Mouse (Mus musculus): Measurements from ENCODE around the gene Olfr1089. TPM values are rescaled to one million over a fixed set of nuclear protein-coding genes. Genes with fewer than 3 reads are reported as not detected.

The Olfr1089 gene
- not detected in 2 replicates for polyA plus RNA-seq (2015; fragmentation: Nextera tagmentation; extraction: Ambion mirVana)

DNA sequence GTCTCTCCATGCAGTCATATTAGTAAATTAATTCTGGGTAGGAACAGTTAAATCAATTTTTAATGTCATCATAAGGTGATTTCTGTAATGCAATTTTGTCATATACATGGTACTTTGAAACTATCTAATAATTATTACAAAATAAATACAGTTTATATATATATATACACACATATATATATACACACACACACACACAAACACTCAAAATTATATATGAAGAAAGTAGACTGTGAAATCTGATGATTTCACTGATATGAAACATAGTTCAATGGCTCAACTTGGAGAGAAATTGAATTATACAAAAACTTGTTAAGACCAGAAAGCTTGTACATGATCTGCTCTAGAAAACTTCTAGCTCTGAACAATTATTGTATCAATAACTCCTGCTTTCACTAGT lies at the start of gene Olfr1089:
TSS of gene Olfr1089 (minus strand) at position 101 of the 400 bp plus-strand sequence.
- no peak within 1 kb of the TSS for H3K4me3 ChIP-seq (ENCODE audit: low read depth, low read length)
- DNase-seq (ENCODE audit: low spot score) (no peak), ATAC-seq (no peak)
- H3K27me3 ChIP-seq (replicated peaks; ENCODE audit: insufficient read depth, low read length) = no peaks in the 10 kb centered on the region
- no peak within 1 kb of the TSS for H3K27ac ChIP-seq (ENCODE audit: low read length)
- no peaks in the 10 kb centered on the region for H3K9me3 ChIP-seq (ENCODE audit: low read length)
- H3K4me1 ChIP-seq (ENCODE audit: insufficient read depth, low read depth, low read length) = no peaks in the 10 kb centered on the region
- H3K9ac ChIP-seq (replicated peaks; ENCODE audit: low read depth) = no peak within 1 kb of the TSS
- no peak for TF ChIP-seq CTCF (IDR thresholded peaks at IDR 0.05)
- TF ChIP-seq EP300 (IDR thresholded peaks at IDR 0.05) = no peak
- no peaks in the 10 kb centered on the region for H3K36me3 ChIP-seq (ENCODE audit: insufficient read depth, low read length)
- no peak within 1 kb of the TSS for H3K4me2 ChIP-seq (replicated peaks; ENCODE audit: low read depth, low read length)

DNA sequence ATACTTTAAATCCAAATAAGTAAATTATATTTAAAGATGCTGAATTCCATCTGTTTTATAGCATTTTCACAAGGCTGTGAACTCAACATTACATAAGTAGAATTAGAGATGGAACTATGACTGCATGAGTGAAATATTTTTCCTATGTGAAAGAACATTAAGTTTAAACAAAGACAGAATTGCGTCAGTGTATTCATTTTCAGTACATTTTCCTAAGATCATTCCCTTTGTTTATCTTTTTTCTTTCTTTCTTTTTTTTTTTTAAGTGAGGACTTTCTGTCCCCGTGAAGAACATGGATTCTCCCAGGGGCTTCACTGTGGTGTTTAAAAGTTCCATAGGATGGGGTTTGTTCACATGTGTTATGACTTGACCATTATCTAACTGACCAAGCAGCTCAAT lies 48.7 kb upstream of the Olfr1089 start, which contains the start of gene Olfr1093:
TSS of gene Olfr1093 (plus strand) at position 301 of the 400 bp plus-strand sequence.
- H3K4me3 ChIP-seq (ENCODE audit: low read depth, low read length) = no peak within 1 kb of the TSS
- WGBS = 59% methylated on average over 2 of the region's 2 CpGs
- no peak for ATAC-seq

DNA sequence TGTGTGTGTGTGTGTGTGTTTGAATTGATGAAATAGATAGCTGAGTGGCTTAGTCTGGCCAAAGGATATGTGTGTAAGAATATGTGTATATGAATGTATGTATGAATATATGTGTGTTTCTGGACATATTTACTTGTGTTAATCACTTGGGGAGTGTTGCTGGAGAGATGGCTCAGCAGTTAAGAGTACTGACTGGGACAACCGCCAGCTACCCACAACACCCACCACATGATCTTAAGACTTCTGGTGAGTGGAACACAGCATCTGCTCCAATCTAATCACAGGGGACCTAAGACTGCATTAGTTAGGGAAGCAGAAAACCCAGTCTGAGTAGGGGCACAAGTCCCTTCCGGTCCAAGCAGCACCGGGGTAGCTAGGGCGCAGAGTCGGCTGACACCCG lies 27.5 kb upstream of the Olfr1089 start:
- Histone ChIP-seq H3K4me2 (replicated peaks; ENCODE audit: low read depth, low read length) (no peak overlapping the region), H3K4me3 (ENCODE audit: low read depth, low read length) (no peak overlapping the region), H3K27ac (ENCODE audit: low read length) (no peak overlapping the region), H3K9ac (replicated peaks; ENCODE audit: low read depth) (no peak overlapping the region), H3K4me1 (ENCODE audit: insufficient read depth, low read depth, low read length) (no peaks in the 10 kb centered on the region), H3K36me3 (ENCODE audit: insufficient read depth, low read length) (no peaks in the 10 kb centered on the region), H3K9me3 (ENCODE audit: low read length) (no peaks in the 10 kb centered on the region), H3K27me3 (replicated peaks; ENCODE audit: insufficient read depth, low read length) (no peaks in the 10 kb centered on the region)
- DNase-seq (ENCODE audit: low spot score) (no peak), ATAC-seq (no peak)
- WGBS = 91% methylated on average over 6 of the region's 6 CpGs
- TF ChIP-seq CTCF (IDR thresholded peaks at IDR 0.05) (no peak), EP300 (IDR thresholded peaks at IDR 0.05) (no peak)

More for the DNA sequence above, 48.7 kb upstream of the Olfr1089 start, which contains the start of gene Olfr1093:
- Histone ChIP-seq H3K27me3 (replicated peaks; ENCODE audit: insufficient read depth, low read length) (no peaks in the 10 kb centered on the region), H3K9ac (replicated peaks; ENCODE audit: low read depth) (no peak within 1 kb of the TSS), H3K9me3 (ENCODE audit: low read length) (no peaks in the 10 kb centered on the region), H3K4me2 (replicated peaks; ENCODE audit: low read depth, low read length) (no peak within 1 kb of the TSS), H3K36me3 (ENCODE audit: insufficient read depth, low read length) (no peaks in the 10 kb centered on the region), H3K27ac (ENCODE audit: low read length) (no peak within 1 kb of the TSS), H3K4me1 (ENCODE audit: insufficient read depth, low read depth, low read length) (no peaks in the 10 kb centered on the region)
- no peak for DNase-seq (ENCODE audit: low spot score)
- TF ChIP-seq CTCF (IDR thresholded peaks at IDR 0.05) (no peak), EP300 (IDR thresholded peaks at IDR 0.05) (no peak)

DNA sequence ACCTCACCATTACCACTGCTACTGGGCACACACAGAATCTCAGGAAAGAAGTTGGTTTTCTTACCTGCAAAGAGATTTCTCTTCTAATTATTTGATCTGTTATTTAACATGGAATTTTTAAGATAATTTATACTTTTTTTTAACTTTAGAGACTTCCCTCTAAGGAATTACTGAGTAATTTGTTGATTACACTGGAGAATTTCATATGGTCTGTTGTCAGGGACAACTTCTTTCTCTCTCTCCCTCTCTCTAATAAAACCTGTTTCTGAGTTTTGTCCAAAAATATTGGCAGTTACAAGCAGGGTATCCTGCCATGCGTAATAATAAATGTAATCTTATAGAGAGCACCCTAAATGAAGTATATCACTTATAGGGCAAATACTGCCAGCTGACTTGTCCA lies 25.4 kb upstream of the Olfr1089 start, which contains the start of gene Olfr1090:
TSS of gene Olfr1090 (minus strand) at position 101 of the 400 bp plus-strand sequence.
- Histone ChIP-seq H3K9me3 (ENCODE audit: low read length) (no peaks in the 10 kb centered on the region), H3K9ac (replicated peaks; ENCODE audit: low read depth) (no peak within 1 kb of the TSS), H3K27ac (ENCODE audit: low read length) (no peak within 1 kb of the TSS), H3K27me3 (replicated peaks; ENCODE audit: insufficient read depth, low read length) (no peaks in the 10 kb centered on the region), H3K4me2 (replicated peaks; ENCODE audit: low read depth, low read length) (no peak within 1 kb of the TSS), H3K4me1 (ENCODE audit: insufficient read depth, low read depth, low read length) (no peaks in the 10 kb centered on the region), H3K4me3 (ENCODE audit: low read depth, low read length) (no peak within 1 kb of the TSS), H3K36me3 (ENCODE audit: insufficient read depth, low read length) (no peaks in the 10 kb centered on the region)
- DNase-seq (ENCODE audit: low spot score) = no peak
- WGBS = 68% methylated on average over 1 of the region's 1 CpGs
- TF ChIP-seq EP300 (IDR thresholded peaks at IDR 0.05) (no peak), CTCF (IDR thresholded peaks at IDR 0.05) (no peak)
- ATAC-seq = no peak

DNA sequence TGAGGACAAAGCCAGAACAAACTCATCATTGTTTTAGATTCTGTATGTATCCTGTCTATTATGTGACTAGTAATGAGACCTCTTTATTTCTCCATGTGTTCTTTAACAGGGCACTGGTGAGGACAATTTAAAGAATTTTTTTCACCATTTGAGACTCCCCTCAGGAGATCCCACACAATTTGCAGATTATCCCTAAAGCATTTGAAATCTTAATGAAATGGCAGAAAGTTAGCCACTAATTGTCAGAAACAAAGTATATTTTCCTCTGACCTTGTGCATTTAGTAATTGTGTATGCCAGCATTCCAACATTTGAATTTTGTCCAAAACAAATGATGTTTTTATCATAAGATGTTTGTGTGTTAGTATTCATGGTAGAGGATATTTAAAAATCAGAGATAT lies 35.2 kb downstream of the Olfr1089 start, which contains the start of gene Olfr1087:
TSS of gene Olfr1087 (minus strand) at position 101 of the 400 bp plus-strand sequence.
- Histone ChIP-seq H3K4me2 (replicated peaks; ENCODE audit: low read depth, low read length) (no peak within 1 kb of the TSS), H3K4me3 (ENCODE audit: low read depth, low read length) (no peak within 1 kb of the TSS), H3K27ac (ENCODE audit: low read length) (no peak within 1 kb of the TSS), H3K9ac (replicated peaks; ENCODE audit: low read depth) (no peak within 1 kb of the TSS), H3K36me3 (ENCODE audit: insufficient read depth, low read length) (no peaks in the 10 kb centered on the region), H3K4me1 (ENCODE audit: insufficient read depth, low read depth, low read length) (no peaks in the 10 kb centered on the region), H3K27me3 (replicated peaks; ENCODE audit: insufficient read depth, low read length) (no peaks in the 10 kb centered on the region), H3K9me3 (ENCODE audit: low read length) (no peaks in the 10 kb centered on the region)
- DNase-seq (ENCODE audit: low spot score) (no peak), ATAC-seq (no peak)
- TF ChIP-seq CTCF (IDR thresholded peaks at IDR 0.05) (no peak), EP300 (IDR thresholded peaks at IDR 0.05) (no peak)

Other genes starting within 250 kb of the Olfr1089 start
- gene Olfr228, start 246.3 kb downstream of the Olfr1089 start, polyA plus RNA-seq (2015; fragmentation: Nextera tagmentation; extraction: Ambion mirVana) = not detected in 2 replicates
- not detected in 2 replicates for gene Olfr1076, start 225.2 kb downstream of the Olfr1089 start, polyA plus RNA-seq (2015; fragmentation: Nextera tagmentation; extraction: Ambion mirVana)
- gene Olfr1079, start 191.2 kb downstream of the Olfr1089 start, polyA plus RNA-seq (2015; fragmentation: Nextera tagmentation; extraction: Ambion mirVana) = not detected in 2 replicates
- not detected in 2 replicates for gene Olfr1080, start 175.5 kb downstream of the Olfr1089 start, polyA plus RNA-seq (2015; fragmentation: Nextera tagmentation; extraction: Ambion mirVana)
- not detected in 2 replicates for gene Olfr1082, start 134.7 kb downstream of the Olfr1089 start, polyA plus RNA-seq (2015; fragmentation: Nextera tagmentation; extraction: Ambion mirVana)
- not detected in 2 replicates for gene Olfr1084, start 94.0 kb downstream of the Olfr1089 start, polyA plus RNA-seq (2015; fragmentation: Nextera tagmentation; extraction: Ambion mirVana)
- not detected in 2 replicates for gene Olfr1085, start 71.7 kb downstream of the Olfr1089 start, polyA plus RNA-seq (2015; fragmentation: Nextera tagmentation; extraction: Ambion mirVana)
- gene Olfr1086, start 53.6 kb downstream of the Olfr1089 start, polyA plus RNA-seq (2015; fragmentation: Nextera tagmentation; extraction: Ambion mirVana) = not detected in 2 replicates
- gene Olfr1087, start 35.3 kb downstream of the Olfr1089 start, polyA plus RNA-seq (2015; fragmentation: Nextera tagmentation; extraction: Ambion mirVana) = not detected in 2 replicates
- gene Olfr1090, start 25.3 kb upstream of the Olfr1089 start, polyA plus RNA-seq (2015; fragmentation: Nextera tagmentation; extraction: Ambion mirVana) = not detected in 2 replicates
- gene Olfr1093, start 48.8 kb upstream of the Olfr1089 start, polyA plus RNA-seq (2015; fragmentation: Nextera tagmentation; extraction: Ambion mirVana) = not detected in 2 replicates
- not detected in 2 replicates for gene Olfr141, start 76.3 kb upstream of the Olfr1089 start, polyA plus RNA-seq (2015; fragmentation: Nextera tagmentation; extraction: Ambion mirVana)
- not detected in 2 replicates for gene Olfr1094, start 91.0 kb upstream of the Olfr1089 start, polyA plus RNA-seq (2015; fragmentation: Nextera tagmentation; extraction: Ambion mirVana)
- gene Olfr1095, start 118.0 kb upstream of the Olfr1089 start, polyA plus RNA-seq (2015; fragmentation: Nextera tagmentation; extraction: Ambion mirVana) = not detected in 2 replicates
- not detected in 2 replicates for gene Gm13723, start 141.1 kb upstream of the Olfr1089 start, polyA plus RNA-seq (2015; fragmentation: Nextera tagmentation; extraction: Ambion mirVana)
- gene Olfr1097, start 158.5 kb upstream of the Olfr1089 start, polyA plus RNA-seq (2015; fragmentation: Nextera tagmentation; extraction: Ambion mirVana) = not detected in 2 replicates
- gene Olfr1098, start 190.8 kb upstream of the Olfr1089 start, polyA plus RNA-seq (2015; fragmentation: Nextera tagmentation; extraction: Ambion mirVana) = not detected in 2 replicates
- gene Olfr1099, start 227.0 kb upstream of the Olfr1089 start, polyA plus RNA-seq (2015; fragmentation: Nextera tagmentation; extraction: Ambion mirVana) = not detected in 2 replicates
- not detected in 2 replicates for gene Olfr1100, start 246.3 kb upstream of the Olfr1089 start, polyA plus RNA-seq (2015; fragmentation: Nextera tagmentation; extraction: Ambion mirVana)

All from lung, postnatal 0 days (tissue).